Mouse (Mus musculus) lung, postnatal 25 days (tissue): ENCODE data around the gene Snap25.

Experiments used
- DNase-seq: peaks from one replicate; pipeline ENCODE4 v3.0.0; 2022; ENCODE audit warnings: low spot score

Snap25 gene

DNA sequence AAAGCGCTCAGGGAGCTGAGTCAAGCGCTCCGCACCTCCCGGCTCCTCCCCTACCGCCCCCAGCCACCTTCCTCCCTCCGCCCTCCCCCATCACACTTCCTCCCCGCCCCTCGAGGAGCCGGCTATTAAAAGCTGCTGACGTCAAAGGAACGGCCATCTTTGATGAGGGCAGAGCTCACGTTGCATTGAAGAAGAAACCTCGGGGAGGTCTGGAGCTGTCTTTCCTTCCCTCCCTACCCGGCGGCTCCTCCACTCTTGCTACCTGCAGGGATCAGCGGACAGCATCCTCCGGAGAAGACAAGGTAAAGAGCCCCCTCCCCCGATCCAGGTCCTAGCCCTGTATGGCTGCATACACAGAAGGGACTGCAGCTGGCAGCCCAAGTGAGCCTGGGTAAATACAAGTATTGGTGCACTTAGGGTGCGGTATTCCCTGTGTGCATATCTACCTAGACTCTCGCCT, at the start of gene Snap25:
Snap25 (plus strand) TSS at position 155 of the 460 bp plus-strand sequence.
- DNase-seq, result no peak

GRCm38 (mm10) chr2:136666951-136667350, 46.3 kb upstream of the Snap25 start:
- DNase-seq, result no peak

- DNase-seq, result no peak
Observed at GRCm38 (mm10) chr2:136669183-136669582, 44.1 kb upstream of the Snap25 start.

DNA sequence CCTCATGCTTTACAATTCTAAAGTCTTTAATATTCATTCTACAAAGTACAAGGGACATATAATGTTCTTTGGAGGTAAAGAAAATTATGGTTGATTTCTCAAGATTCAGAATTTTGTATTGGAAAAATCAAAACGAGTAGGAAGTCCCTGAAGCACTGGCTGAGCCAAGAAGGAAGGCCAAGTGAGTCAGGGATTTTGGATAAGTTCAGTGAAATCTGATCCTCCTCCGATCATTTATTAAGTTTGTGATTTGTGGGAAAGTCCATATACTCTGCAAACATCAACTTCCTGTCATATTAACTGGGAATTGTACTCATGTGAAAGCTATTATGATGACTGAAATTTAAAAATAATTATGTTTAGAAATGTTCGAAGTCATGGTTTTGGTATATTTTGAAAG, 43.6 kb upstream of the Snap25 start:
- DNase-seq, result no peak

- DNase-seq, result no peak
Observed at GRCm38 (mm10) chr2:136670539-136671271, 42.5 kb upstream of the Snap25 start.

DNA sequence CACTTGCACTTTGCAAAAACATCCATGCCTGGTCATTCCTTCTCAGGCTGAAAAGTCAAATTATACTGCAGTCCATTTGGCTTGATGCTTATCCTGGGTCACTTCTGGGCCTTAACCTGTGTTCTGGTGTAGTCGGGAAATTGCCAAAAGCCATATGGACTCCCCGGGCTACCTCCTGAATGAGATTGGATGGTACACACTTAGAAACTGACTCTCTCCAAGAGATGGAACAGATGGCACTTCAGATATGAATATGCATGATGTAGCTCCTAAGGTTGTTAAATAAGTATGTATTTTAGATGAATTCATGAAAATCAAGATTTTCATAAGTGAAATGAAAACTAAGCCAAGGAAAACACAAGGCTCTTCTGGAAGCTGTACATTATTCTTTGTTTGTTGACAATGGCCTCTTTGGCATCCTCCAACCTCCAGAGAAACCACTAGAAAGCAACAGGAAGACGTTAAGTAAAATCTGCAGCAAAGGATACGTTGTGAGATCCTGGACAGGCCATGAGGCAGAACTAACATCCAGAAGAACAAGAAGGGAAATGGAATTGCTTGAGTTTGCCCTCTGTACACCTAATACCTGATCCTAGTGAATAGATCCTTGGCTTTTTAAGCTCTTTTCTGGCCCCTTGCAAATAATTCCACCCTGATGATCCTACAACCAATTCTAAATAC, 39.0 kb upstream of the Snap25 start:
- DNase-seq, result no peak

- no peak for DNase-seq
Observed at GRCm38 (mm10) chr2:136676196-136676595, 37.1 kb upstream of the Snap25 start.

- DNase-seq, result no peak
Observed at GRCm38 (mm10) chr2:136676918-136677445, 36.3 kb upstream of the Snap25 start.

GRCm38 (mm10) chr2:136678321-136679161, 34.7 kb upstream of the Snap25 start:
- DNase-seq, result peak; percentile 78

GRCm38 (mm10) chr2:136679280-136680221, 33.7 kb upstream of the Snap25 start:
- DNase-seq, result peak; percentile 85

DNA sequence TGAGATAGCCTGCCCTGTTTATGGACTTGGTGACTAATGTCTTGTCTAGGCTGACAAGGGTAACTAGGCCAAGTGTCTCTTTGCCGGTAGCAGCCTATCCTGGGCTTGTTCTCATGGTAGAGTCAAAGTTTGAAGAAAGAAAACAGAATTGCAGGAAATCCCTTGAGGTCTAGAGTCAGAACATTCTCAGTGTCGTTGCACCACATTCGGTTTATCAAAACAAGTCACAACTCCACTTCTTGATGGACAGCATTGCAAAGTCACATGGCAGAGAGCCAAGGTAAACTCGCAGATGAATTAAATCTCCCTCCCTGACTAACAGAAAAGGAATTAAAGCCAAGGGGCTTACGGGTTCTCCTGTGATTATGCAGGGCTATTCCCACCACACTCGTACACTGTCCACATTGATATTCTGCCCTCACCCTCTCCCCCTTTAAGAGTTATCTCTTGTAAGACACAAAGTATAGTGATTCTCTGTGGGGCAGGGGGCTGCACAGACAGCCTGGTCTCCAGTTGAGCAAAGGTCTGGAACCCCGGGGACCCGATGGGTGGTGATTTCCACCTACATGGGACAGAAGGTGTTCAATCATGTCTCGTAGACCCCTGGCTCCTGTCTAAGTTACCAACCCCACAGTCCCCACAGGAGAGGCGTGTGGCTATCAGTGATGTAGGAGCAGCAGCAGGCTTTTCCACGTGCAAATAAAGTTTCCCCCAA, 30.9 kb upstream of the Snap25 start:
- DNase-seq, result peak; percentile 16

GRCm38 (mm10) chr2:136686195-136686594, 27.1 kb upstream of the Snap25 start:
- no peak for DNase-seq

DNA sequence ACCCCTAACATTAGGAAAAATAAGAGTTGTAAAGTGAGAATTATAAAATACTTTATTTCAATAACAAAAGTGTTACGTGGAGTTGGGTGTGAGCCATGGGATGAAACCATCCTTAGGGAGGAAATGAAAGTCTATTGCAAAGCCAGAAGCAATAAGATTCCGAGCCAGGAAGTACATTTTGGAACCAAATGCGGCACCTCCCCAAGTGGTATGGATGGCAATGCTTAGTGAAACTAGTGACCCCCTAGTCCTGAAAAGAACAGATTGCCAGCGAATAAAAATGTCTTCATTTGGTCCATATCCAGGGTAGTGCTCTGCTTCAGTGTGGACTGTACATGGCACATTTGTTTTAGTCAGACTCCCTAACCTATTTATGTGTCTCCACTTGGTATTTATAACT, 25.9 kb upstream of the Snap25 start:
- DNase-seq, result no peak

- DNase-seq, result no peak
Observed at GRCm38 (mm10) chr2:136689476-136689875, 23.8 kb upstream of the Snap25 start.

GRCm38 (mm10) chr2:136691681-136692080, 21.6 kb upstream of the Snap25 start:
- DNase-seq, result no peak

DNA sequence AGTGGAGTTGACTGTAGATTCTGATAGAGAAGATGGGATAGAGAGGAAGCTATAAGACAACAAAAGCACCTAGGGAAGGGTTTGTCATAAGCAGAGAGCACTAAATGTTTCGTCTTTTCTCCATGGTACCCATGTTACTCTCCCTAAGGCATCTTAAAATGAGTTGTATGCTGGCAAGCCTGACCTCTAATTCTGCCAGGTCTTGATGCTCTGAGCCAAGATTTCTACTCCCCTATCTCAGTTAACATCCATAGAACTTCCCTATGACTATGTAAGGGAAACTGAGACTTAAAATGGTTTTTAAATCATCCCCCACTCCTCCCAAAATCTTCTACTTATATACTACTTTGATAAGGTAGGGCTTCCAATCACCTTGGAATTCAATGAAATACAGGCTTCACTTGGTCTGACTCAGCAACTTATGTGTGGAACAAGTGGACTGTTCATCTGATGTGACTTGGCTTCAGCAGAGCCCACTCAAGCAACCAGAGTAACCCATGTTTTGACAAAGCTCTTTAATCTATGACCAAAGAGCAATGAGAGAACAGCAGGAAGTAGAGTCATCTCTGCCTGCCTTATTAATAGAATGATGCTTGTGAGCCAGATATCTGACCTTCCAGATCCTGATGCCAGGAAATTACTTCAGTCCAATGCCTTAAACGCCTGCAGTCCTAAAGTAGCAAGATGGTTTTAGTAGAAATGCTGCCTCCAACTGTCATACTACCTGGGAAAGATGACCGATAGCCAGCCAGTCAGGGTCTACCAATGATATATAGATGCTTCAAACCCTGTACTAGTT, 13.6 kb upstream of the Snap25 start:
- DNase-seq, result no peak

- no peak for DNase-seq
Observed at GRCm38 (mm10) chr2:136703376-136703775, 9.9 kb upstream of the Snap25 start.

DNA sequence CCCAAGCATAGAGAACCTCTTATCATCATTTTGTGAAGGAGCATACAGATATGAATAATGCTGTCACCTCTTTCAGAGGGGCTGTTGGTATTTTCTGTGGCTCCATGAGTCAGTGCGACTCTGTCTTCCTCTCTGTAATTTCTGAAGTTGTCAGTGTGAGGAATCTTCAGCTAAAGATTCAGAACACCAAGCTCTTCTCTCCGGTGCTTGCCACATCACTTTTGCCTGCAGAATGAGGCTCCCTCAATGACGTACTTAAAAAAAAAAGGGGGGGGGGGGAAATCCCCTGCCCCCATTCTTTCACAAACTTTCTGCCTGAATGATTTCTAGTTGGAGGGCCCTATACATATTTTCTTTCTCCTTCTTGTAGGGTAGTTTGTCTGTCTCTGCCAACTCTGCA, 2.1 kb upstream of the Snap25 start:
- DNase-seq, result no peak

- no peak for DNase-seq
Observed at GRCm38 (mm10) chr2:136711746-136712440, 1.4 kb upstream of the Snap25 start.
